Mouse (Mus musculus) ES-Bruce4 (cell line): Measurements from ENCODE around the gene Rnf217. TPM values are rescaled to one million over a fixed set of nuclear protein-coding genes. Genes with fewer than 3 reads are reported as not detected.

Experiments used
- H3K27ac ChIP-seq: 2 replicates; pipeline ENCODE4 v1.5.1; 2012; ENCODE audit warnings: low read length, inconsistent platforms; ENCODE audit not compliant: insufficient read depth
- H3K27me3 ChIP-seq: 2 replicates; pipeline ENCODE4 v1.6.1; 2012; ENCODE audit warnings: mild to moderate bottlenecking, low read length, inconsistent platforms; ENCODE audit not compliant: control insufficient read depth, poor library complexity, insufficient read depth, severe bottlenecking
- H3K36me3 ChIP-seq: 2 replicates; pipeline ENCODE4 v1.6.1; 2012; ENCODE audit warnings: inconsistent platforms, mild to moderate bottlenecking, low read length, moderate library complexity; ENCODE audit not compliant: control insufficient read depth, poor library complexity, insufficient read depth, severe bottlenecking
- H3K4me1 ChIP-seq: one replicate; pipeline ENCODE4 v1.8.1; 2011; ENCODE audit warnings: low read length; ENCODE audit not compliant: control insufficient read depth, insufficient read depth
- H3K4me3 ChIP-seq: 2 replicates; pipeline ENCODE4 v1.5.1; 2011; ENCODE audit warnings: low read depth, mild to moderate bottlenecking, low read length
- H3K9ac ChIP-seq: 2 replicates; pipeline ENCODE4 v1.6.1; 2012; ENCODE audit warnings: low read depth, mild to moderate bottlenecking, inconsistent platforms; ENCODE audit not compliant: poor library complexity, severe bottlenecking
- H3K9me3 ChIP-seq: replicated peaks from 2 replicates; pipeline ENCODE4 v1.6.1; 2012; ENCODE audit warnings: mild to moderate bottlenecking, low read length, inconsistent platforms; ENCODE audit not compliant: control insufficient read depth, poor library complexity, insufficient read depth, severe bottlenecking
- CTCF ChIP-seq: IDR thresholded peaks from one replicate; pipeline ENCODE4 v1.8.1; 2011; ENCODE audit warnings: low read depth, low read length
- EP300 ChIP-seq: IDR thresholded peaks from 2 replicates; pipeline ENCODE4 v1.6.1; 2011; ENCODE audit warnings: low read depth, low read length; ENCODE audit not compliant: insufficient read depth
- POLR2A ChIP-seq: IDR thresholded peaks from one replicate; pipeline ENCODE4 v1.8.1; 2011; ENCODE audit warnings: low read length; ENCODE audit not compliant: insufficient read depth
- polyA plus RNA-seq: library from polyadenylated mRNA; stranded (reverse); fragments of >200 nt; gene quantifications from 2 replicates; pipeline ENCODE4 v1.2.4, GENCODE M21; 2011; ENCODE audit warnings: low read depth; ENCODE audit not compliant: missing spikeins, insufficient read depth, insufficient read length

Rnf217 gene
- polyA plus RNA-seq, 1 experiment: 2.1 TPM

GRCm38 (mm10) chr10:31537213-31537612, 71.8 kb downstream of the Rnf217 start:
- Histone ChIP-seq H3K4me1 (peaks cover 2% of the 10 kb centered on the region), H3K9ac (no peak overlapping the region), H3K4me3 (no peak overlapping the region), H3K9me3 (no peaks in the 10 kb centered on the region), H3K27me3 (no peaks in the 10 kb centered on the region), H3K27ac (no peak overlapping the region), H3K36me3 (no peaks in the 10 kb centered on the region)
- TF ChIP-seq EP300 (no peak), POLR2A (no peak), CTCF (no peak)

GRCm38 (mm10) chr10:31535046-31535445, 73.9 kb downstream of the Rnf217 start:
- no peak overlapping the region for H3K9ac ChIP-seq

GRCm38 (mm10) chr10:31533270-31533826, 75.6 kb downstream of the Rnf217 start:
- no peaks in the 10 kb centered on the region for H3K9me3 ChIP-seq
- H3K9ac ChIP-seq: no peak overlapping the region
- TF ChIP-seq EP300 (no peak), CTCF (no peak), POLR2A (no peak)
- H3K36me3 ChIP-seq: no peaks in the 10 kb centered on the region
- H3K27me3 ChIP-seq: no peaks in the 10 kb centered on the region
- peaks cover 2% of the 10 kb centered on the region for H3K4me1 ChIP-seq
- H3K4me3 ChIP-seq: no peak overlapping the region
- no peak overlapping the region for H3K27ac ChIP-seq

More at GRCm38 (mm10) chr10:31535046-31535445, 73.9 kb downstream of the Rnf217 start:
- TF ChIP-seq CTCF (no peak), EP300 (no peak), POLR2A (no peak)
- Histone ChIP-seq H3K4me1 (peaks cover 2% of the 10 kb centered on the region), H3K36me3 (no peaks in the 10 kb centered on the region), H3K27me3 (no peaks in the 10 kb centered on the region), H3K27ac (no peak overlapping the region), H3K9me3 (no peaks in the 10 kb centered on the region), H3K4me3 (no peak overlapping the region)

- no peak overlapping the region for H3K9ac ChIP-seq
- TF ChIP-seq CTCF: no peak
- no peak for TF ChIP-seq EP300
- no peak for TF ChIP-seq POLR2A
- no peak overlapping the region for H3K27ac ChIP-seq
- peaks cover 2% of the 10 kb centered on the region for H3K4me1 ChIP-seq
- no peaks in the 10 kb centered on the region for H3K27me3 ChIP-seq
- no peaks in the 10 kb centered on the region for H3K9me3 ChIP-seq
- H3K4me3 ChIP-seq: no peak overlapping the region
- H3K36me3 ChIP-seq: no peaks in the 10 kb centered on the region
Measured at GRCm38 (mm10) chr10:31532782-31533181, 76.2 kb downstream of the Rnf217 start.

GRCm38 (mm10) chr10:31528297-31528984, 80.5 kb downstream of the Rnf217 start:
- no peaks in the 10 kb centered on the region for H3K27me3 ChIP-seq
- peaks cover 2% of the 10 kb centered on the region for H3K4me1 ChIP-seq
- no peak overlapping the region for H3K4me3 ChIP-seq
- no peak overlapping the region for H3K27ac ChIP-seq
- H3K9ac ChIP-seq: no peak overlapping the region
- TF ChIP-seq POLR2A: no peak
- no peak for TF ChIP-seq CTCF
- no peak for TF ChIP-seq EP300
- H3K9me3 ChIP-seq: no peaks in the 10 kb centered on the region
- H3K36me3 ChIP-seq: no peaks in the 10 kb centered on the region

GRCm38 (mm10) chr10:31525705-31526104, 83.3 kb downstream of the Rnf217 start:
- Histone ChIP-seq H3K36me3 (no peaks in the 10 kb centered on the region), H3K27me3 (no peaks in the 10 kb centered on the region), H3K4me3 (no peak overlapping the region), H3K9me3 (no peaks in the 10 kb centered on the region), H3K9ac (no peak overlapping the region), H3K4me1 (no peaks in the 10 kb centered on the region), H3K27ac (no peak overlapping the region)
- TF ChIP-seq CTCF: no peak
- TF ChIP-seq POLR2A: no peak
- TF ChIP-seq EP300: no peak
